Mouse (Mus musculus) embryonic facial prominence, embryonic 14.5 days (tissue): ENCODE results near the gene Pitpnm2. TPM values are rescaled to one million over a fixed set of nuclear protein-coding genes. Genes with fewer than 3 reads are reported as not detected.

Source experiments
- ATAC-seq: fragments of 200-750 bp; cut with Nextera tagmentation; 2 replicates; pipeline ENCODE4 v1.8.0; 2017; ENCODE audit warnings: low read depth, moderate number of reproducible peaks, moderate TSS enrichment
- DNase-seq: peaks from one replicate; pipeline ENCODE4 v3.0.0-alpha.2; 2015; ENCODE audit warnings: low spot score
- H3K27ac ChIP-seq: fragments of 300-500 bp; sonication (generic); replicated peaks from 2 replicates; pipeline ENCODE4 v1.5.1; 2014; ENCODE audit warnings: low read depth, mild to moderate bottlenecking, low read length, moderate library complexity
- H3K27me3 ChIP-seq: fragments of 300-500 bp; sonication (generic); replicated peaks from 2 replicates; pipeline ENCODE4 v1.6.1; 2014; ENCODE audit warnings: low read length; ENCODE audit not compliant: control insufficient read depth, insufficient read depth
- H3K36me3 ChIP-seq: fragments of 300-500 bp; sonication (generic); 2 replicates; pipeline ENCODE4 v1.6.1; 2014; ENCODE audit warnings: low read length, mixed read lengths; ENCODE audit not compliant: control insufficient read depth, insufficient read depth
- H3K4me1 ChIP-seq: fragments of 300-500 bp; sonication (generic); 2 replicates; pipeline ENCODE4 v1.6.1; 2014; ENCODE audit warnings: antibody characterized with exemption, low read length; ENCODE audit not compliant: control insufficient read depth, insufficient read depth
- H3K4me2 ChIP-seq: fragments of 300-500 bp; sonication (generic); 2 replicates; pipeline ENCODE4 v1.6.1; 2014; ENCODE audit warnings: low read depth, mild to moderate bottlenecking, low read length, moderate library complexity, mixed read lengths
- H3K4me3 ChIP-seq: fragments of 300-500 bp; sonication (generic); 2 replicates; pipeline ENCODE4 v1.5.1; 2014; ENCODE audit warnings: low read depth, mild to moderate bottlenecking, low read length
- H3K9ac ChIP-seq: fragments of 300-500 bp; sonication (generic); 2 replicates; pipeline ENCODE4 v1.6.1; 2014; ENCODE audit warnings: low read depth, mild to moderate bottlenecking, low read length, moderate library complexity, mixed read lengths
- H3K9me3 ChIP-seq: fragments of 300-500 bp; sonication (generic); 2 replicates; pipeline ENCODE4 v1.6.1; 2016; ENCODE audit warnings: low read length; ENCODE audit not compliant: control insufficient read depth
- WGBS: fragments of 180-500 bp; shearing (Covaris S2); extraction: QIAGEN DNeasy Blood & Tissue Kit; methylation state at CpG from one replicate; pipeline ENCODE4 v1.1.7; 2014; 5-methylcytosine and 5-hydroxymethylcytosine counted together
- polyA plus RNA-seq: library from polyadenylated mRNA; unstranded; fragments of >200 nt; fragmentation: Nextera tagmentation; extraction: Ambion mirVana; gene quantifications from 2 replicates; pipeline ENCODE4 v1.2.1, GENCODE M21; 2014

The Pitpnm2 gene
- polyA plus RNA-seq, 1 experiment from 2014 or later: 7.6 TPM

- no peak overlapping the region for H3K4me3 ChIP-seq
- H3K9me3 ChIP-seq: no peaks in the 10 kb centered on the region
- H3K9ac ChIP-seq: no peak overlapping the region
- H3K36me3 ChIP-seq: no peaks in the 10 kb centered on the region
- no peaks in the 10 kb centered on the region for H3K27me3 ChIP-seq
- no peak for ATAC-seq
- no peak overlapping the region for H3K27ac ChIP-seq
- H3K4me1 ChIP-seq: peaks cover 5% of the 10 kb centered on the region; the same call in 1 of the 2 replicates
- no peak for DNase-seq
- 85% methylated on average over 17 of the region's 17 CpGs for WGBS
- H3K4me2 ChIP-seq: no peak overlapping the region
These were observed 166.4 kb downstream of the Pitpnm2 start for GRCm38 (mm10) chr5:124082941-124083688.

DNA sequence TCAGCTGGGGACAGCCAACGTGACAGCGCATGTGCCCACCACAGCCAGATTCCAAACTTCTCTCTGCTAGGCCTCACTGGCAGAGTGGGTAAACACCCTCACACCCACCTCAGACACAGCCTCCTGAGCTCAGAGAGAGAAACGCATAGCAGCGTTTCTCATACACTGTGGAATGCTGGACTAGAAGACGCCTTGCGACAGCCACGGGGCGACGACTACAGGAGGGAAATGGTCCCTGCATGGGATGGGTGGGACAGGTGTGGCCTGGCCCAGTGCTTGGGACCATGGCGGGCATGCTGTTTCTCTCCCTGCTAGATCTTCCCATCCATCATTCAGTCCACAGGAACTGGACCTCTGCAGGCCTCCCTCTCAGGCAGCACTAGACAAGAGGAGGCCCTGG lies 167.1 kb downstream of the Pitpnm2 start:
- Histone ChIP-seq H3K4me3 (no peak overlapping the region), H3K27ac (no peak overlapping the region), H3K27me3 (no peaks in the 10 kb centered on the region), H3K36me3 (no peaks in the 10 kb centered on the region), H3K9me3 (no peaks in the 10 kb centered on the region), H3K4me2 (no peak overlapping the region), H3K4me1 (peaks cover 5% of the 10 kb centered on the region; the same call in 1 of the 2 replicates), H3K9ac (no peak overlapping the region)
- ATAC-seq (no peak), DNase-seq (no peak)
- WGBS: 71% methylated on average over 10 of the region's 10 CpGs

DNA sequence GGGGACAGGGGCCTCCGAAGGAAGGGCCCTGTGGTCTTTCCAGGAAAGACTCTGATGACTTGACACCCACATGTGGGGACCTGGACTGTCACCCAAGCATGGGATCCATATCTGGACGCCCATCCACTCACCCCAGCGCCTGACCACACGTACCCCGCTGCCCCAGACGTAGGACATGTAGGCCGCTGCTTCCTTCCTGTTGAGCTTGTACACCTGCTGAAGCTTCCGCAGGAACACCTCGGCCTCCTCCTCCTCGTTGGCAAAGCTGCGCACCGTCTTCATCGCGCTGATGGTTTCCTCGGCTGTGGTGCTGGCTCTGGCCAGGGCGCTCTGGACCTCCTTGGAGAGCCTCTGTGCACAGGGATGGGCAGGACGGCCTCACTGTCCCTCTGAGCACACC lies 169.7 kb downstream of the Pitpnm2 start:
- no peak for DNase-seq
- Histone ChIP-seq H3K4me3 (no peak overlapping the region), H3K36me3 (no peaks in the 10 kb centered on the region), H3K9ac (no peak overlapping the region), H3K4me1 (peaks cover 5% of the 10 kb centered on the region; the same call in 1 of the 2 replicates), H3K4me2 (no peak overlapping the region), H3K27ac (no peak overlapping the region), H3K9me3 (no peaks in the 10 kb centered on the region), H3K27me3 (no peaks in the 10 kb centered on the region)
- ATAC-seq: no peak
- WGBS: 90% methylated on average over 15 of the region's 17 CpGs

DNA sequence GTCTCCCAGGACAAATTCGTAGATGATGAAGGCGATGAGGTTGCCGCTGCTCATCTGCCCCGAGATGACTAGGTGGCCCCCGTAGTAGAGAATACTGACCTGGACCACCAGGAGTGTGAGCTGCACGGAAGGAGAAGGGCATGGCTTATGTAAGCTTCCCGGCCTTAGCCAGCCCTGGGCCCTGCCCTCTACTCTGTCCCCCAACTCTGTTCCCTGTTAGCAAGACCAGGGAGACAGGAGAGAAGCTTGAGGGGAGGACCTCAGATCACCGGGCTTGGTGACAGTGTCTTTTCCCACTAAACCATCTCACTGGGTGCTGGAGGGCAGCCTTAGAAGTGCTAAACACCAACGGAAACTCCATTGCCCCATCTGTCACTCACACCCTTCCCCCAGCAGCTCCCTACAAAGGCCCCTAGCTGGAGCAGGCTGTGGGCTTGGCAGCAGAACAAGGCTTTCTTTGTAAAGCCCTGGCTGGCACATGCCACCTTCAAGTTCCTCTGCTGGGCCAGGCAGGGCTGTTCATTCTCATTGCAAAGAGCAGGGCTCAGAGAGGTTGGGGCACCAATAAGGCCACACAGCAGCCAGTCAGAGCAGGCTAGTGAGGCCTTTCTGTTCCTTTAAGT lies 170.7 kb downstream of the Pitpnm2 start:
- H3K27ac ChIP-seq: peak overlapping the region; percentile 65; the same call in 1 of the 2 replicates

DNA sequence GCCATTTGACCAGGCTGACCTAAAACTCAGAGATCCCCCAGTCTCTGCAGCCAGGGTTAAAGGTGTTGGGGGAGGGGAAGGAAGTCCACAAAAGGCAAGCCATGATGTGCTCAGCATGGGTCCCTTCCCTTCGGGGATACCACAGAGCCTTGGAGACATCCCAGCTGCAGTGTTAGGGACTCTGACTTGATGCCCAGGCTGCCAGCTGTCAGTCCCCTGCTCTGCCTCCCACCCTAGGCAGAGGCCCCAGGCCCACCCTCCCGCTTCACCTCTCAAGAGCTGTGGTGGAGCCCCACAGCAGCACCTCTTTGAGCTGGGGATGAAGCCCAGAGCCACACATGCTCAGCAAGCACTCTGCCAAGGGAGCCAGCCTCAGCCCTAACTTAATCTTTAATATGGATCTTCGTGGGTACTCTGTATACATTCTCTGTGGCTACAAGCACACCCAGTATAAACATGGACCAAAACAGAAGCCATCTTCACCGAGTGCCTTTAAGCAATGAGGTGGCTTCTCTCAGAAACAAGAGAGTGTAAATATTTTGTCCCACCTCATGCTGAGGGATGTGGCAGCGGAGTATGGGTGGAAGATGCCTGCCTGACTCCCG lies 171.6 kb downstream of the Pitpnm2 start:
- peak overlapping the region; percentile 65; the same call in 1 of the 2 replicates for H3K27ac ChIP-seq
- 56% methylated on average over 5 of the region's 6 CpGs for WGBS

More for the DNA sequence above, 170.7 kb downstream of the Pitpnm2 start:
- Histone ChIP-seq H3K4me2 (no peak overlapping the region), H3K4me1 (peaks cover 5% of the 10 kb centered on the region; the same call in 1 of the 2 replicates), H3K9me3 (no peaks in the 10 kb centered on the region), H3K9ac (no peak overlapping the region), H3K4me3 (no peak overlapping the region), H3K36me3 (no peaks in the 10 kb centered on the region), H3K27me3 (no peaks in the 10 kb centered on the region)
- WGBS: 54% methylated on average over 9 of the region's 9 CpGs
- ATAC-seq (peak; percentile 62; the same call in 1 of the 2 replicates), DNase-seq (peak; percentile 84)

GRCm38 (mm10) chr5:124077241-124077640 lies 172.3 kb downstream of the Pitpnm2 start:
- Histone ChIP-seq H3K27me3 (no peaks in the 10 kb centered on the region), H3K9ac (no peak overlapping the region), H3K4me3 (no peak overlapping the region), H3K4me2 (no peak overlapping the region), H3K27ac (no peak overlapping the region), H3K36me3 (no peaks in the 10 kb centered on the region), H3K9me3 (no peaks in the 10 kb centered on the region), H3K4me1 (peaks cover 5% of the 10 kb centered on the region; the same call in 1 of the 2 replicates)
- 84% methylated on average over 13 of the region's 13 CpGs for WGBS
- DNase-seq: no peak
- ATAC-seq: no peak

More for the DNA sequence above, 171.6 kb downstream of the Pitpnm2 start:
- H3K9ac ChIP-seq: no peak overlapping the region
- DNase-seq: no peak
- H3K4me1 ChIP-seq: peaks cover 5% of the 10 kb centered on the region; the same call in 1 of the 2 replicates
- no peak overlapping the region for H3K4me2 ChIP-seq
- H3K27me3 ChIP-seq: no peaks in the 10 kb centered on the region
- H3K36me3 ChIP-seq: no peaks in the 10 kb centered on the region
- ATAC-seq: no peak
- H3K4me3 ChIP-seq: no peak overlapping the region
- no peaks in the 10 kb centered on the region for H3K9me3 ChIP-seq

GRCm38 (mm10) chr5:124076559-124076958 lies 173.0 kb downstream of the Pitpnm2 start:
- Histone ChIP-seq H3K36me3 (no peaks in the 10 kb centered on the region), H3K27me3 (no peaks in the 10 kb centered on the region), H3K9me3 (no peaks in the 10 kb centered on the region), H3K4me2 (no peak overlapping the region), H3K4me1 (peaks cover 5% of the 10 kb centered on the region; the same call in 1 of the 2 replicates), H3K4me3 (no peak overlapping the region), H3K27ac (no peak overlapping the region), H3K9ac (no peak overlapping the region)
- DNase-seq: no peak
- no peak for ATAC-seq
- WGBS: 57% methylated on average over 9 of the region's 9 CpGs

- no peak overlapping the region for H3K9ac ChIP-seq
- H3K27ac ChIP-seq: no peak overlapping the region
- no peak for ATAC-seq
- H3K9me3 ChIP-seq: no peaks in the 10 kb centered on the region
- peaks cover 5% of the 10 kb centered on the region; the same call in 1 of the 2 replicates for H3K4me1 ChIP-seq
- no peak overlapping the region for H3K4me3 ChIP-seq
- H3K4me2 ChIP-seq: no peak overlapping the region
- DNase-seq: no peak
- no peaks in the 10 kb centered on the region for H3K27me3 ChIP-seq
- WGBS: 61% methylated on average over 9 of the region's 9 CpGs
- H3K36me3 ChIP-seq: no peaks in the 10 kb centered on the region
These were observed 173.8 kb downstream of the Pitpnm2 start for GRCm38 (mm10) chr5:124075716-124076115.
